Mouse (Mus musculus): ENCODE measurements at regions not wholly inside any gene's neighbourhood (a gene's known extent, or its start where the extent isn't known, plus 50 kb on each side); places are given as distances from the start of the nearest gene placed in this dataset.

DNA sequence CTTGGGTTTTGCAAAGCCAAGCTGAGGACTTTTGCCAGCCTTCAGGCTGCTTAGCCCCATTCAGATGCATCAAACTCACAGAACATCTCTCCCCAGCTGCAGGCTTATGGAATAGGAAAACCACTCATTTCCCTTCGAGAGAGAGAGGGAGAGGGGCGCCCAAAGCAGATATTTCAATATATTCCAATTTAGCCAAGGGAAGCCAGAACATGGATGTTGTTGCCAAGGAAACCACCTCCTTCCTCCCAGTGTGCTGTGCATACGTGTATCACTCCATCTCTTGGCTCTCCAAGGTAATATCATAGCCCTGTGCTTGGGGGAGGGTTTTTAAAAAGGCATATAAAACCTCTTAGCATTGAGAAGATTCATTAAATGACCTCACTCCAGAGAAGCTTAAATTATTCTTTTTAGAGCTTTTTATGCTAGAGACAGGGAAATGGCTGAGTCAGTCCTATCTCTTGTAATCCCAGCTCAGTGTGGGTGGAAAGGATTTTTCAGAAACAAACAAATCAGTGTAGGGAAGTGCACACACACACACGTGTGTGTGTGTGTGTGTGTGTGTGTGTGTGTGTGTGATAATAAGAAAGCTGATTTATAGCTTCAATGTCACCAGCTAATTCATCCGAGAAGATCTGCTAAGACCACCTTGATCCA is 245.1 kb downstream of the Rps24 start:
- DNase-seq (ENCODE audit: extremely low spot score, low read depth, low spot score), result no peak

DNA sequence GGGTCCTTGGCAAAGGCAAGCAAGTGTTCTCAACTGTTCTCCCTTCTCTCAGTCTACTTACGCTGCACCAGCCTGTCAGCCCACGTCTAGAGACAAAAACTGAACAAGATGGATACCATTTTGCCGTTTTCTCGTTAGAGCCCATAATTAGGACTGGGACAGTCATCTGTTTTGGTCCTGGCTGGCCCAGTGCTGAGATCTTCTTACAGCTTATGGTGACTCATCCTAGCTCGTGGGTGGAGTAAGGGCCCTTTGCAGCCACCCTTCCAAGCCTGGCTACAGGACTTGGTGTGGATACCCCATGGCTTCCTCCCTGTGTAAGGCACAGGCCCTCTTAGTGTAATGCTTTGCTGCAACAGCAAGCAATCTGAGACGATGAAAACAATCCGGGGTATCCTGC is 246.4 kb downstream of the Rps24 start:
- DNase-seq (ENCODE audit: extremely low spot score, low read depth, low spot score), result no peak

DNA sequence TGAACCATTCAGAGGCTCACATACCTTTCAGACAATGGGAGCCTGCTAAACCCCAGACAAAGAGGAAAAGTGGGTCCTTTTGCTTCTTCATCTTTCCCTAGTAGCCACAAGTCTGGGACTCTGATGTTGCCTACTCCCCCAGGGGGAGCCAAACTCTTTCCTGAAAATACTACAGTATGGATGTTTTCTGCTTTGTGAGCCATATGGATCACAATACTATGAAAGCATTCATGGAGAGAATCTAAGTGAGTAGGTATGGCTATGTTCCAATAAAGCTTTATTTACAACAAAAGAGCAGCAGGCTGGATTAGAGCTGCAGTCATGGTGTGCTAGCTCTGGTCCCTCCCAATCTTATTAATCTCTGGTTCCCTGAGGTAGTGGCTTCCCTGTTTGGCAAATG is 251.9 kb downstream of the Rps24 start:
- DNase-seq (ENCODE audit: extremely low spot score, low read depth, low spot score), result no peak

DNA sequence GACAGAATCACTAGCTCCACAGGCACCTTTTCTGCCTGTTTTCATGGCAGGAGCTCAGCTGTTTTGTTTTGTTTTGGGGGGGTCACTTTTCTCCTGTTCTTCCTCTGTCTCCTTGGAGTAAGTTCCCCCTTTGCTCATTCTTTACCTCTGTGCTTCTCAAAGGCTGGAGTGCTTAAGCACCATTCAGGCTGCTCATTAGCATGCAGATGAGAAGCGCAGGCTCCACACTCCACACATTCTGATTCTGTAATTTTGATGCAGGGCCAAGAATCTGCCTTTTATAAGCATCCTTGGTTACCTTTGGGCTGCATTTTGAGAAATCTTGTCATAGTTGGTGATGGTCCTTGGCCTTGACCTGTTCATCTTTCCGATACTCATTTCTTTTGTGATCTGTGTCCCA is 257.5 kb downstream of the Rps24 start:
- DNase-seq (ENCODE audit: extremely low spot score, low read depth, low spot score), result no peak

DNA sequence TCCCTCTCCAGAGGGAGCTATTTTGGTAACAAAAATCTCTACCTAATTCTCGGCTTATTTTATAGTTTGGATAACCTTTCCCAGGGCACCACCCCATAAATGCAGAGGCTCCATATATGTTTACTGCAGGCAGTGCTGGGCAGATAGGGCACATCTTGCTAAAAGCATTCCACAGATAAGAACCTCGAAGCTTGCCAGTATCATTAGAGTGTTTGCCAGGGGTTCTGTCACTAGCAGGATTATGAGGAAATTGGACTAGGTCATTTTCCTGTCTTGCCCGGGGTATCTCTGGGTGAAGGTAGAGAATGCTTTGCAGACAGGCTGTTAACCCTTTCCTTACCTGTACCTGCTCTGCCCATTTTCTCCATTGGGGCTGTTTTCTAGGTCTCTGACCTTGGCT is 258.8 kb downstream of the Rps24 start:
- DNase-seq (ENCODE audit: extremely low spot score, low read depth, low spot score), result no peak

DNA sequence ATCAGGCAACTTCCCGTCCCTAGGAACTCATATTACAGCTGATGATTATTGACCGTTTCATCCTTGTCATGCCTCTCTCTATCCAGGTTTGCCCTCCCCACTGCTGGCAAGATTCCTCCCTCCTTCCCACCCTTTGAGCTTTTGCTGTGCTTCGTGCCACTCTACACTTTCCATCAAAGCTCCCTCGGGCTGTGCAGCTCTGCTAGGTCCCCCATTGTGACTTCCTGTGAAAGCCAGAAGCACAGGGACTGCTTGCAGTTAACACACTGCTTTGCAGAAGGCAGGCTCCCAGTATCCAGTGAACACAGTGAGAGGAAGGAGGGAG is 260.5 kb downstream of the Rps24 start:
- DNase-seq (ENCODE audit: extremely low spot score, low read depth, low spot score), result no peak

DNA sequence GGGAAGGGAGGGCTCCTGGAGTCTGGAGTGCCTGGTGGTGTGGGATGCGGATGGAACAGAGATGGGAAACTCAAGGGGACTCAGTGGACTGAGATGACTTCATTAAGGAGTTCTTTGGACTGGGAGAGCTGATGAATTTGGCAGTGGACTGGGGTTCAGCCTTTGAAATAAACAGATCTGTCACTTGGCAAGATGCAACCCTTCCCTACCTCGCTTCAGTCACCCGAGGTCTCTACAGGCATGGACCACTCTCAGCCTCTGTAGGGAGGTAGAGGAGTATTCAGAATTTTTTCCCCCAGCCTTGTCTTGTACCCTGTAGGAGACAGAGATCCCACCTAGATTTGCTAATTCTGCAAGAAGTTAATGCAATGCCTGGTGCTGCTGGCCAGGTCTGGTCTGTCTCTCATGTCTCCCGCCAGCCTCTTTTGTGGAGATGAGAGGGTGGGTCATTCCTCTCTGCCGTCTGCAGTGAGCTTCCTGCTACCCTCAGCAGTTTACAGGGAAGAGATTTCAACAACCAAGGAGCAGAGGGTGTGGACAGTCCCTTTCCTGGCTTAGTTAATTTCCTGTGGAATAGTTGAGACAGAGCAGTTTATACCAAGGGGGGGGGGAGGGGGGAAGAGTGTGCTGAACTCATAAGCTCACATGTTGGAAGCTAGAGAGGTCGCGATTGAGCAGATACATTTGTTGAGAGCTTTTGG is 261.0 kb downstream of the Rps24 start:
- no peak for DNase-seq (ENCODE audit: extremely low spot score, low read depth, low spot score)

DNA sequence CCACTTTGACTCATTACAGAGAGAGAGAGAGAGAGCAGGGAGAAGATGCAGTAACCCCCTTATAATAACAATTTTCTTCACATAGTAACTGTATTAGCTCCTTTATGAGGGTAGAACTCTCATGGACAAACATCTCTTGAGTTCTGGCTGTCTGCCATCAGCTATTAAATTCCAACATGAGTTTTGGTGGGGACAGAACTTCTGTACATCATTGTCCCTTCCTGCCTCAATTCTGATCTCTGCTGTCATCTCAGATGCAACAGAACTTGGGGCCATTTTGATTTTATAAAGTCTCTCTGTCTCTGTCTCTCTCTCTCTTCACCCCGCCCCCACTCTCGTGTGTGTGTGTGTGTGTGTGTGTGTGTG is 261.6 kb downstream of the Rps24 start:
- no peak for DNase-seq (ENCODE audit: extremely low spot score, low read depth, low spot score)

DNA sequence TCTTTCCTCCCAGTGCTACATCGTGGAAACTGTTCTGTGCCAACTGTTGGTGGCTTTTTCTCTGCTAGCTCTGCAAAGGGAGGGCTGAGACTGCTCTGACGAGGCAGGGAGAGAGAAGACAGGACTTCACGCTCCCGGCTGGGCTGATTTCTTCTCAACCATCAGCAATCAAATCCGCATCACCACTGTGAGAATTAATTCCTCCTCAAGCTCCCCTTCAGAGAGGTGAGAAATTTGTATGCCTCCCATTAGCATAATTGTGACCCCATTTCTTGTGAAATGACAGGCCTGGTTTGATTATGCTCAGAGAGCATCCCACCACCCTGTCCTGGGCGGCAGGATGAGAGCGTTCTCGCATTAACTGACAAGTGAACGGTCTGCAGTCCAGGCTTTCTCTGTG is 262.4 kb downstream of the Rps24 start:
- DNase-seq (ENCODE audit: extremely low spot score, low read depth, low spot score), result no peak

DNA sequence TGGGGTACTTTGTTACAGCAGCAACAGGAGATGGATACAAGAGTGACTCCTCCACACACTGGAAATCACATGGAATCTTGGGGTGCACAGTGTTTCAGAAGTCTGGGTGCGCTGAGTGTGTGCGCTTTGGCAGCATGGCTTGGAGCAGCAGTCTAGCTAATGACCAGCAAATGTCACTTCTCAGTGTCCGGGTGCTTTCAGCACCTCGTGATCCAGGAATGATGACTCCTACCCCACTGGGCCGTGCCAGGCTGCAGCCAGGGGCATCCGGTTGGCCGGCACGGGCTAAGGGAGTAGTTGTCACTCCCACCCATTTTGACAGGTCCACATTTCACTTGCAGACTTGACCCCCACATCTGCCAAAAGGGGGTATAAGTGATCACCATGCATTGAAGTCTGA is 264.3 kb downstream of the Rps24 start:
- no peak for DNase-seq (ENCODE audit: extremely low spot score, low read depth, low spot score)

DNA sequence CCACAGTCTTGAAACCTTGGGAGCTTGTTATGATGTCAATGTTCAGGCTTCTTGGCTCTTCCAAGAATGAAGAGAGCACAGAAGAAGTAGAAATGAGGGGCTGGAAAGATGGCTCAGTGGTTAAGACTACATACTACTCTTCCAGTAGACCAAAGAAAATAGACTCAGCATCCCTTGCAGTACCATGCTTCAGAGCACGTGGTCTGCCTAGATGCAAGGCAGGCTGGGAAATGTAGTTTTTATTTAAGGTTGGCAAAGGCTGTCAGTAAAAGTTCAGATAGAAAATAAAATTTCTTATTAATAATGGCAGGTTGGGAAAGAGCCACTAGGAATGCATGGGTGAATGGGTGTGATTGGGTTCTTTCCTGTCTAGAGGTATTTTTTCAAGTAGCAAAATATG is 267.8 kb downstream of the Rps24 start:
- DNase-seq (ENCODE audit: extremely low spot score, low read depth, low spot score), result no peak

DNA sequence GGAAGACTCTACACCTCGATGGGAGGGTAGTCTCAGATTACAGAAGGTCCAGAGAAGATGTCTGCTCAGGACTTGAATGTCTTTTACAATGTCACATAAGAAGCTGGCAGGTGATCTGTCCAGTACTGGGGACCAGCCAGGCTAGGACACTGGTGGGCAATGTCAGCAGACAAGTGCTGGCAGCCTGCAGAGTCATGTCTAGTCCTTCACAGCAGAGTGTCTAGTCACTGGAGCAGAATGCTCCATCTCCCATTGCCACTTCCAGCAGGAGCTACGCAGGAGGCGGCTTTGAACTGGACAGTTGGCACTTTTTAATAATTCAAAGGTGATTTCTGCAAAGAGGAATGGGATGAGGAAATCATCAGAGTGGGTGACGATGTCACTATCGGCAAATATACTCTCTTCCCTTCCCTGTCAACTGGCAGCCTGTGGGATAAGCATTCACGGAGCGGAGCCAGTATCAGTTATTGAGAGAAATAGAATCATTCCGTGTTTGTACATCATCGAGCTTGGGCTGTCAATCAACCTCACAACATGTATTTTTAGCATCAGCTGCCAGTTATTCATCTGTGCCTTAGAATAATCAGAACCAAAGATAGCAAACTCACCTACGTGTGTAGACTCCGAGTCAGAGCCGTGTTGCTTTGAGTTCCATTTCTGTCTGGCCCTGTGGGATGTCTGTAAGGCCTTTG is 268.6 kb downstream of the Rps24 start:
- no peak for DNase-seq (ENCODE audit: extremely low spot score, low read depth, low spot score)

DNA sequence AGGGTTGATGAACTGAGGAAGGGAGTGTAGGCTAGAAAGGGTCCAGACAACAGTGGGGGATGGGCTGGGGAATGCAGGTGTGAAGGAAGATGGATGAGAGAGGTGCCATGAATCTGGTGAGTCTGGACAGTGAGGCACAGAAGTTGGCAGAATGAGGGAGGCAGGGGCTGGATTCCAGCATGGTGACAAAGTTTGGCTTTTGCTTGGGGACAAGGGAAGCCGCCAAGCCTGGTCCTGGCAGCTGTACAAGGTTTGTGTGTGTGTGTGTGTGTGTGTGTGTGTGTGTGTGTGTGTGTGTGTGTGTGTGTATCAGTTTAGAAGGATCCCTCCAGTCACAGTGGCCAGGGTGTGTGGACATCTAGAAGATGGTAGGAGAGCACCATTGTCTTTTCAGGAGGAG is 270.4 kb downstream of the Rps24 start:
- no peak for DNase-seq (ENCODE audit: extremely low spot score, low read depth, low spot score)

DNA sequence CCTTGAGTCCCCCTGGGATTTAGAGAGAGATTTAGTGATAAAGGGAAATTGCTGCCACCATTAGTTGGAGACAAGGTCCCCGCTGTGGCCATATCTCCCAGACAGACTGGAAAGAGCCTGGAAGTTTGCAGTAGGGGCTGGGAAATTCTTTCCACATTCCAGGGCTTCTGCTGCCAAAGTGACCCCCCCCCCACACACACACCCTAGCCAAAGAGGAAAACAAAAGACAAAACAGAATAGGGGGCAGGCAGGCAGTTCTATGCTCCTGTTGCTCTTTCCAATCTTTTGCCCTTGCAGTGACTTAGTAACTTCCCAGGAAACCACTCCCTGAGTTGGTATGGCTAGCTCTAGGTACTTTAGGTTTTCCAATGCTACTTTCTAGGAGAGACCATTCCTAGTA is 270.9 kb downstream of the Rps24 start:
- DNase-seq (ENCODE audit: extremely low spot score, low read depth, low spot score), result no peak

DNA sequence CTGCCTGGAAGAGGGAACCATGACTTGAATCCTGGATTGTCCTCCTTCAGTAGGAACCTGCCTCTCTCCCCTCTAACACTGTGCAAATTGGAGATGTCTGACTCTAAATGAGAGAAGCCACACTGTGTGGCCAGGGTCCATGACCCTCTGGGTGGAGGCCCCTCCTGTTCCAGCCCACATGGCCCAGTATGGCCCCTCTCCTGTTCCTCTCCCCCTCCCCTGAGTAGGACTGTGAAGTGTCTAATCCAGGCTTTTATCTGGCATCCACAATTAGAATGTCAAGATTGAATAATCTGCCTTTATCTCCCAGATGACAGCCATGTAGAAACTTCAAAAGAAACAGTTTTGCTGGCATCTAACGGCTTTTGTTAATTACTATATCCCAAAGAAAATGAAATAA is 274.0 kb downstream of the Rps24 start:
- DNase-seq (ENCODE audit: extremely low spot score, low read depth, low spot score), result no peak

DNA sequence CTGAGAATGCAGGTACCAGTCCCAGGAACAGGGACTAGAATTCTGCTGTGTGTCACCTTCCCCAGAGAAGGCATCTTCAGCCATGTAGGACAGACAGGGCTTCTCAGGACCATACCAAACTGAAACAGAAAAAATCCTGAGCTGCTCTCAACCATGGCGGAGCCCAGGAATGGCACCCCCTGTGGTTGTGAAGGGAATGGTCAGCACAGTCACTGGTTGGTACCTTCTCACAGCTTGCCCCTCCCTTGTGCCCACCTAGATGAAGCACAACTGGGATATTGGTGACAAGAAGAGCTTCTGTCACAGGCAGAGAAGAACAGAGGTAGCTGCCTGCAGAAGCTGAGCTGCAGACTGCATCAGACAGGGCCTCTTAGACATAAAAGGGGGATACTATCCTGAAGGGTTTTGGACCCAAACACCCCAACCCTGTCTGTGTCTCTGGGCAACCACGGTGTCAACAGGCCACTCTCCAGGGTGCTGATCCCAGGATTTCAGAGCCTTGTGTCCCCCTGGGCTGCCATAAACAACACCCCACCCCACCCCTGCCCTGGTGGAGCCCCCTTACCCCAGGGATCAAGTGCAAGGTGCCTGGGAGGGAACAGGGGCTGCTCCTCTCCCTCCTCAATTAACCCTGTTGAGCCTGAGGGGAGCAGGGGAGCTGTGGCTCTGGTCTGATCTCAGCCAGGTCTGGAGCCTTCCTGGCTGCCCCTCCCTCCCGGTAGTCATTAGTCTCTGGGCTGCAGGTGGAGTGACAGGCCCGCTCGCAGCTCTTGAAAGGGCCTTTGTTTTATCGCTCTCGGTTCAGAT is 275.7 kb downstream of the Rps24 start:
- no peak for DNase-seq (ENCODE audit: extremely low spot score, low read depth, low spot score)

DNA sequence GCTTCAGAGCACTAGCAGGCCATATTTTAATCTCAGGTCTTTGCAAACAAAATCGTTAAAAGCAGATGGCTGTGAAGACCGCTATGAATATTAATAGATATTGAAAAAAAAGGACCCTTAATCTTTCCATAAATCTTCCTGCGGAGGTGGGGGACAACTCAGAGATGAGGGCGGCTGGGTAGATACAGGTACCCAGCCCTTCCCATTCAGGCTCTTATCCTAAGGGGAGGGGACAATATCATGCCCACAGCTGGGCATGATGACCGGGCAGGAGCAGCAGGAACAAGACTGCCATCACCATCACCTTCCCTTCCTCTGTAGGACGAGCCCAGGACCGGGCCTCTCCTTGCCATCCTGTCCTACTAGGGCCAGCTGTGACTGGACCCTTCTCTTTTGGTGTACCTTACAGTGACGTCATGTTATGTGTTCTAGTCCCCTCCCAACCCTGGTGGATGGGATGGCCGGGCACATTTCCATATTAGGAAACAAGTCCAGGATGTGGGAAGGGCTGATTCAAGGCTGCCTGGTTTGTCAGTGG is 276.4 kb downstream of the Rps24 start:
- no peak for DNase-seq (ENCODE audit: extremely low spot score, low read depth, low spot score)

DNA sequence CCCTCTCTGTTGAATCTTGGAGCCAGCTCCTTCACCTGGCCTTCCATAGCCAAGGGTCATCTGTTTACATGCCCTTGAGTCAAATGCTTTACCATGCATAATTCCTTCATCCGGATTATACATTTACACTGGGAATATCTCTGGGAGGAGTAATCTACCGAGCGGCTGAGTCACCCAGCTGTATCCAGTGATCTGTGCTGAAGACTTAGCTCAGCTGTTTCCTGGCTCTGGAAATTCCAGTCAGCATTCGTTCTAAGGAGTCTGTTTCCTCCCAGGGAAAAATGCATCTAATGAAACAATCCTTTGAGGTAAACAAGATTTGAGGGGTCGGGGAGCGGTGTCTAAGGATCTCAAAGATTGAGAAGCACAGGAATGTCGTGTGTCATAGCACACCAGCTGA is 276.9 kb downstream of the Rps24 start:
- DNase-seq (ENCODE audit: extremely low spot score, low read depth, low spot score), result no peak

DNA sequence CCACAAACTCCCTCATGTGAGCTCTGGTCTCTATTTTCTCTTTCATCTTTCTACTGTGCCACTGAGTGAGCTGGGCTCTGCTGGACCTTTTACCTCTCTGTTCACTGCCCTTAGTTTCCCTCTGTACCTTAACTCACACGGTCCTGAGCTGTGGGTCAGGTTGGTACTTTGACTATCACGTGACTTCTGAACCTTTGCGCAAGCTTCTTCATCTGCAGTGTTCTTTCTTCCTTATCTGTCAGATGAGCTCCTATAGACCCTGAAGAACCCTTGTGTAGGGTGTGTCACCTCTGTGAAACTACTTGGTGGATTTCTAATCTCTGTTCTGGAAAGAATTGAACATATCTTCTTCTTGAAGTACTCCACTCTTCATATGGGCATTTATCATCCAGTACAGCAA is 279.3 kb downstream of the Rps24 start:
- no peak for DNase-seq (ENCODE audit: extremely low spot score, low read depth, low spot score)

DNA sequence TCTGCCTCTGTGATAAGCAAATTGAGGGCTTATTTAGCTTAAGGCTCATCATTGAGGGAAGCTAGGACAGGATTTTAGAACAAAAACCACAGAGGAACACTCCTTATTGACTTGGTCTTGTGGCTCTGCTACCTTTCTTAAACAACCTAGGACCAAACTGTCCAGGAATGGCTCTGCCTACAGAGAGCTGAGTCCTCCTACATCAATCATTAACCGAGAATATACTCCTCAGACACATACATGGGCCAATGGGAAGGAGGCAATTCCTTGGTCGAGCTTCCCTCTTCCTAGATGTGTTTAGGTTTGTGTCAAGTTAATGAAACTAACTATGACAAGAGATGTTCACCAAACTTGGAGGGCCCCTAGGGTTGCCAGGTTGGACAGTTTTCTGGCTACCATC is 279.8 kb downstream of the Rps24 start:
- no peak for DNase-seq (ENCODE audit: extremely low spot score, low read depth, low spot score)

DNA sequence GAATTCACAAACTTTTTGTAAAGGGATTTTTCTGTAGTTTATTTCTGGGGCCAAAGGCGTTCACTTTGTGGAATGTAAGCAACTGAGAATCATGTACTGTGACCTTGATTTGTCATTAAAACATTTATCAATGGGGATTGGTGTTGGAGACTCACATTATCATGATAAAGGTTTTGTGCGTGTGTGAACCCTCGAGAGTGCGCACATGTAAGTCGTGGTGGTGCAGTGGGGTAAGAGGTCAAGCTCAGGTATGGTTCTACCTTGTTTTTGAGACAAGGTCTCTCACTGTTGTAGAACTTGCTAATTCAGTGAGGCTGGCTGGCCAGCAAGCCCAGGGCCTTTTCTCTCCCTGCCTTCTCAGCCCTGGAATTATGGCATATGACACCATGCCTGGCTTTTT is 280.4 kb downstream of the Rps24 start:
- no peak for DNase-seq (ENCODE audit: extremely low spot score, low read depth, low spot score)

DNA sequence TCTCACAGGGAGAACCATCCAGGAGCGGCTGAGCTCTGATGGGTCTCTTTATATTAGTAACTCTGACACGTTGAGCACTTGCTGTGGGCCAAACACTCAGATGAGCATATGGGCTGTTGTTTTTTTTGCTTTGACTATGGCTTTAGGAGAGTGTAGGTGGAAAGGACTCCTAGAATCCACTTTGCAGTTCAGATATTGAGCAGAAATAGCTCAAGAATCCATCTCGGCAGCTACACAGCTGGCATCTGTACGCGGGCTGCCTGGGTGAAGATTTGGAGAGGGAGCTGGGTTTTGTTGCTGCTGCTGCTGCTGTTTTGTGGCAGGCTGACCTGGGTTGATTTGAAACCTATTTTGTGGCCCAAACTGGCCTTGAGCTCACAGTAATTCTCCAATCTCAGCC is 281.0 kb downstream of the Rps24 start:
- no peak for DNase-seq (ENCODE audit: extremely low spot score, low read depth, low spot score)
